Mouse (Mus musculus) heart, adult 2 months (tissue): Measurements from ENCODE around the gene F2r.

Source experiments
- CTCF ChIP-seq: fragments of 200-600 bp; IDR thresholded peaks from 2 replicates; pipeline ENCODE4 v1.8.1; 2022; ENCODE audit warnings: antibody characterized with exemption, mild to moderate bottlenecking, moderate library complexity
- EP300 ChIP-seq: fragments of 200-500 bp; IDR thresholded peaks from 2 replicates; pipeline ENCODE4 v1.6.1; 2011; ENCODE audit warnings: low read depth, low read length, control low read depth; ENCODE audit not compliant: insufficient read depth
- POLR2A ChIP-seq: fragments of 200-500 bp; IDR thresholded peaks from 2 replicates; pipeline ENCODE4 v1.6.1; 2011; ENCODE audit warnings: mild to moderate bottlenecking, low read depth, low read length, control low read depth; ENCODE audit not compliant: insufficient read depth

DNA sequence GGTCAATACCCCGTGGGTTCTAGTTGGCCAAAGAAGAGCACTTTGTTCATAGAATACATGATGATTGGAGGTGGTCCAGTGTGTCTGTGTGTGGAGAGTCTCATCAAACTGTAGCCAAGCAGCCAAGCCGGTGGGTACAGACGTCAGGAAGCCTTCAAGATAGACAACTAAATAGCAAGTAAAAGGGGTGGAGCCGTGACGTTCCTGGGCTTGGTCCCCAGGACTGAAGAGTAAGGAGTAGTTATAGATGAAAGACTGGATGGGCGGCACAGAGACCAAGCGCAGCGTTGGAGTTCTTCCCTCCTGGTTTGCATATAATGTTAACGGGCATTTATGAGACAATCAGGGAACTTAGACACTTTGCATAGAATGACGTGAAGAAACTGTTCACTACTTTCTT lies 6.0 kb downstream of the F2r start:
- TF ChIP-seq EP300 (no peak), CTCF (no peak), POLR2A (no peak)
